Mouse (Mus musculus): ENCODE data around the gene Tmcc1.

- TF ChIP-seq POLR2A (IDR thresholded peaks at IDR 0.05; ENCODE audit: control insufficient read depth, extremely low read depth, insufficient read depth, low read length, poor library complexity) (no peak), CTCF (IDR thresholded peaks at IDR 0.05; ENCODE audit: borderline replicate concordance, control insufficient read depth, extremely low read depth, insufficient read depth, low read length, poor library complexity) (no peak)
These were observed 426 bp downstream of the Tmcc1 start for GRCm38 (mm10) chr6:116192809-116193311.

Measured in thymus, adult 2 months (tissue).